Mouse (Mus musculus) urinary bladder, postnatal 4 days (tissue): ENCODE results near the gene Mgat4e.

ENCODE experiments used
- DNase-seq, 2 experiments: peaks; one replicate each; pipeline ENCODE4 v3.0.0; 2021 to 2022; ENCODE audit warnings: low spot score in 2 of 2

Gene Mgat4e

DNA sequence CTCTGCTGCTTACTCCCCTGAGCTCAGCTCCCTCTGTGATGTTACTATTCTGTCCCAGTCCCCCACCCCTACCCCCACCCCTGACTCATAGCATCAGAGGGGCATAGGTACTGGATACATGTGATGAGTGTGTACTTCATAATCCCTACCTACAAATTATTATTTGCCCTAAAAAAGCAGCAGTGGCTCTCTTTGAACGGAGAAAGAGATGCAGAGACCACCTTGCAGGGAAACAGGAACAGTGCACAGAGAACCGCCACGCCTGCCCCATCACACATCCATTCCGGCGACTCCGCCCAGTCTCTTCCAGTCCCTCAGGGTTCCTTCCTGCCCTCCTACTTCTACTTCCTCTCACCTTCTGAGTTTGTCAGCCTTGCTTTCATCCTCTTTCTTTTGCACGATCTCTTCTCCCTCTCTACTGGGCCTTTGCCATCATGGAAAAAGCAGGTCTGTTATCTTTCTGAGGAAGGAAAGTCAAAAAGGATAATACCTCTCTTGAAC is at the start of gene Mgat4e:
Gene Mgat4e, minus strand, starts transcription at position 51 of the 501 bp plus-strand sequence.
- DNase-seq = no peak

GRCm38 (mm10) chr1:134597339-134598054 is 48.0 kb upstream of the Mgat4e start:
- DNase-seq = no peak

DNA sequence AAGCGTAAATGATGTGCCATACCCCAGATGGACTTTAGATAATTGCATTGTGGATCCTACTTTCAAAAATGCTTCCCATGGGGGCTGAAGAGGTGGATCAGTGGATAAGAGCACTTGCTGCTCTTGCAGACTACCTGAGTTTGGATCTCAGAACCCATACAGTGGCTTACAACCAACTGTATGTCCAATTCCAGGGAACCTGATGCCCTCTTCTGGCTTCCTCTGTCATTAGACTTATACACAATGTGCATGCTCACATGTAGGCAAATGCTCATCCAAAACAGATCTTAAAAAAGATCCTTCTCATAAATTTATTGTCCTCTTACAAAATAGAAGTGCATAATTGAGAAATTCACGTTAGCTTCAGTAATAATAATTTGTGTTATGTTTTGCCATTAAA is 42.3 kb upstream of the Mgat4e start:
- DNase-seq = no peak

GRCm38 (mm10) chr1:134589676-134590075 is 40.2 kb upstream of the Mgat4e start:
- DNase-seq = no peak

DNA sequence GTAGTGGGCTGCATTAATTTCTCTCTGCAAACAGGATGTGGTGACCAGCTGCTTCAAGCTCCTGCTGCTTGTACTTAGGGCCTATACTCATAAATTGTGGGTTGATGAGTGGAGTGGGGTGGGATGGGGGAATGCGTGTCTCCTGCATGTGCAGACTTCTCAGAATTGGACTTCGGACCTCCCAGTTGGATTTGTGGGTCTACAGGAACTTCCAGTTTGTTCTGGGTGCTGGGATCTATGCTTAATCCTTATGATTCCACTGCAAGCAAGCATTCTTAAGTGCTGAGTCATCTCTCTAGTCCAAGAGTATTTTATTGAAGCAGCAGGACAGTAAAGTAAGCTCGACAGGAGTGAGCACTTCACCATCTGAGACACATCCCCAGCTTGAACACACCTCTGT is 34.1 kb upstream of the Mgat4e start:
- DNase-seq = no peak

DNA sequence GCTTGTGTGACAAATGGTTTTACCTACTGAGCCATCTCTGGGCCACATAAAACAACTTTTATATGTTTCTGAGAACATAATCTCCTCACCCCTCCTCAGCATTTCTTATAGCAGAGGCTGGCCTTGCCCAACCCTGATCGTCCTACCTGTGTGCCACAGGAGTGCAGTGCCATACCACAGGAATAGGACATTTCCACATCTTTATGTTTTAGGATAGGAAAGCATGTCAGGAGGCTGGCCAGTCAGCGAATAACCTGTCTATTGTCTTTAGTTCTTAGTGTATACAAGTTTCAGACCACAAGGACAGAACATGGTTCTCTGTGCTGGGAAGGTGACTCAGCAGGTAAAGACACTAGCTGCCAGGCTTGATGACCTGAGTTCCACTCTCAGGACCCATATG is 31.3 kb upstream of the Mgat4e start:
- DNase-seq = no peak

DNA sequence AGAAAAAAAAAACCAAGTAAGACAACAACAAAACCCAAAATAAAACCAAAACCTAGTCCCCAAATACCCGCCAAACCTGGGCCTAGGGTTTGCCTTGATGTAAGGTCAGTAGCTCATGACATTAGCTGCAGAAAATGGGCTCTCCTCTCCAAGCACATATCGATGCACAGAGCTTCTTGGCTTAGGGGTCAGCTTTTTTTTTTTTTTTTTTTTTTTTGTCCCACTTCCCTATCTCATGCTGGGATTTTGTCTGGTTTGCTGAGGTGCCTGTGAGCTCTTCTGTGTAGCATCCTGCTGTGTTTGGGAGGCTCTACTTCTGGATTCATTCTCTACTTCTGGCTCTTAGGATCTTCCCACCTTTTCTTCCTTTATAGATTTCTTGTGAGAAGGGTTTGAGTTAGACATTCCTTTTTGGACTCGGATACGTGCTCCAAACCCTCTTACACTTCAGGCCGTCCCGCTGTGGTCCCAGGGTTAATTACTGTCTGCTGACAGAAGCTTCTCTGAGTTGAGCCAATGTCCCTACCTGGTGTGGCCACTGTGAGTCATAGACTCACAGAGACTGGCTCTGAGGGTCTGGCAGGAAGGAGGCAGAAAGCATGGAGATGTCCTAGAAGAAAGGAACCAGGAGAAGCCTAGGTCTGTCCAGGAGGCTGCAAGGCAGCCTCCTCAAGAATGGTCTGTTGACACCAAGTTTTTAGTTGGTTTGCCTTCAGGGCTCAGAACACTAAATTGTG is 28.1 kb upstream of the Mgat4e start:
- no peak for DNase-seq

DNA sequence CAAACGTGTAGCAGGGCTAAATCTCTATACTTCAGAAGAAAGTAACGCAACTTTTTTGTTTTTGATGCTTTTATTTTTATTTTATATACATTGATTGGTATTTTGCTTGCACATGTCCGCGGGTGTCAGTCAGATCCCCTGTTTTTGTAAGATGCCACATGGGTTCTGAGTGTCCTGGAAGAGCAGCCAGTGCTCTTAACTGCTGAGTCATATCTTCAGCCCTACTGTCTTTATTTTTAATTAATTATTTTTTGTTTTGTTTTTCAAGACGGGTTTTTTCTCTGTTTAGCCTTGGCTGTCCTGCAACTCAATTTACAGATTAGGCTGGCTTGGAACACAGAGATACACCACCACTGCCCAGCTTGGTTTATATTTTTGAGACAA is 24.4 kb upstream of the Mgat4e start:
- no peak for DNase-seq

DNA sequence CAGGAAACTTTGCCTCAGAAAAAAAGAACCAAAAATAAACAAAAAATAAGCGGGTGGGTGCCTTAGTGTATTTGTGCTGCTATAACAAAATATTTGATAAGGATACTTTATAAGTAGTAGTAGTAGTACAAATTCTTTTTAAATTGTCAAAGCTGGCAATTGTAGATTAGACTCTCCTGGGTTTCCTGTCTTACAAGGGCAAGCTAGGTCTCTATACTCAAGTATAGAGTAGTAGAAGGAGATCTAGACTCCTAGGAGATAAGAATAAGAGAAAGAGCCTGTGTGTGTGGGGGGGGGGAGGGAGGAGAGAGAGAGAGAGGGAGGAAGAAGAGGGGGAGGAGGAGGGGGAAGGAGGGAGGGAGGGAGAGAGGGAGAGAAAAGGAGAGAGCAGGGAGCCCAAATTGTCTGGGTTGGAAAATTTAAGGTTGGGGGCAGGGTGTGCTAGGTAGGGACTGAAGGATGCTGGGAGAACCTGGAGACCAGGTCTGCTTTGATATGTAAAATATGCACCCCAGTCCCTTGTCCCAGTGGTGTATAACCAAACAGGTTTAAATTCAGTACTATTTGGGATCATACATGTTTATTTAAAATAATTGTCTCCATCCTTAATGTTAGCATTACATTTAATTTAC is 23.9 kb upstream of the Mgat4e start:
- no peak for DNase-seq

DNA sequence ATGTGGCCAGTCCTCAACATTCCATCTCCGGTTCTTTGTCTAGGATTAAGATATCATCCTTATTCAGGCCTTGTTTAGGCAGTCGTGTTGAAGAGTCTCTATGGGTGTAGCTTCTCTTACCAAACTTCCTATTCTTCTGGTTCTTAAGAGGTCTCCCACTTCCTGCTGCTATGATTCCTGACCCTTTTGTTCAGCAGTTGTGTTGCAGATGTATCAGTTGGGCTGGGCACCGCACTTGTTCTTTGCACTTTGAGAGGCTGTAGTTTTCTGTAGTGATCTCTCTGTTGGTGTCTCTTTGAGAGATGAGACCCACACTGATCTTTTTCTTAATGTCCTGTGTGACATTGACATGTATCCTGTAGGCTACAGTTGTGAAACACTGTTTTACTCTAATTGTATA is 21.1 kb upstream of the Mgat4e start:
- DNase-seq = no peak

- DNase-seq = no peak
These were observed 20.7 kb upstream of the Mgat4e start for GRCm38 (mm10) chr1:134570171-134570570.

- no peak for DNase-seq
These were observed 18.0 kb upstream of the Mgat4e start for GRCm38 (mm10) chr1:134567511-134567910.

DNA sequence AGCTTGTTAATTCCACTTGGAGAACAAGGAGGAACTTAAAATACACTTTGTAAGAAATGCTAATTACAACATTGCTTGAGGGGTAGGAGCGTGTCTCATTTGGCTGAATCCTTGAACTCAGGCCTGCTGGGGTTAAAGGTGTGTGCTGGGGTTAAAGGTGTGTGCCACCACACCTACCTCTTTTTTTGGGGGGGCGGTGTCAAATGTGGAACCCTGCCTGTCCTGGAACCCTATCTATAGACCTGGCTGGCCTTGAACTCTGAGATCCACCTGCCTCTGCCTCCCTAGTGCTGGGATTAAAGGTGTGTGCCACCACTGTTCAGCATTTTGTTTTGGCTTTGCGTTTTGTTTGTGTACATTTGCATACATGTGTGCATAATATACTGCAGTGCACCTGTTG is 14.2 kb upstream of the Mgat4e start:
- DNase-seq = no peak

GRCm38 (mm10) chr1:134562457-134562856 is 13.0 kb upstream of the Mgat4e start:
- no peak for DNase-seq

DNA sequence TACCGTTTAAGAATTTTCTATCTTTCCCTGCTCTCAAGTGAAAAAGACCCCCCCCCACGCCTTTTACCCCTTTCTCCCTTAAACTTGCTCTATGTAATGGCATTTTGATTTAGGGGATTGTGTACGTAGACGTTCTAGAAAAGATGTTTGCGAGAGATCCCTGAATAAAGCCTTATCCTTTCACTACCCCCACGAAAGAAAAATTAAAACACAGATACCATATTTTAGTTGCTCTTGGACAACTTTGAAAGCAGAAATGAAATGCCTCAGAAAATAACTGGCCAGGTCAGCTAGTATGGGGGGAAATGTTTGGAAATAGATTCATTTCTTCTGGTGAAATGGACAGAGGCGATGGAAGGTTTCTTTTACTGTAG is 12.3 kb upstream of the Mgat4e start:
- no peak for DNase-seq

- peak in 1 of 2 experiments; percentile 36 for DNase-seq
These were observed 11.6 kb upstream of the Mgat4e start for GRCm38 (mm10) chr1:134560801-134561769.

DNA sequence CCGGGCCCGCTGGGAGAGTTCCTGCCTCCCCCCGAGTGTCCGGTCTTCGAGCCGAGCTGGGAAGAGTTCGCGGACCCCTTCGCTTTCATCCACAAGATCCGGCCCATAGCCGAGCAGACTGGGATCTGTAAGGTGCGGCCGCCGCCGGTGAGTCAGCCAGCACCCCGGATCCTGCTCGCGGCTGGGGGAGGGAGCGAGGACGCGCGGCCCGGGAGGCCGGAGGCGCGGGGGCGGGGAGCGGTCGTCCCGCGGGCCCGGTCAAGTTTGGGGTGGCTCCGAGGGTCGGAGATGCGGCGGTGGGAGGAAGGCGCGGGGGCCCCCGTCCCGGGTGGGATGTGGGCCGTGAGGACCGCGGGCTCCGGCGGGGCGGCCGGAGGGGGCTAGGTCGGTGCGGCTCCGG is 10.9 kb upstream of the Mgat4e start:
- no peak for DNase-seq

DNA sequence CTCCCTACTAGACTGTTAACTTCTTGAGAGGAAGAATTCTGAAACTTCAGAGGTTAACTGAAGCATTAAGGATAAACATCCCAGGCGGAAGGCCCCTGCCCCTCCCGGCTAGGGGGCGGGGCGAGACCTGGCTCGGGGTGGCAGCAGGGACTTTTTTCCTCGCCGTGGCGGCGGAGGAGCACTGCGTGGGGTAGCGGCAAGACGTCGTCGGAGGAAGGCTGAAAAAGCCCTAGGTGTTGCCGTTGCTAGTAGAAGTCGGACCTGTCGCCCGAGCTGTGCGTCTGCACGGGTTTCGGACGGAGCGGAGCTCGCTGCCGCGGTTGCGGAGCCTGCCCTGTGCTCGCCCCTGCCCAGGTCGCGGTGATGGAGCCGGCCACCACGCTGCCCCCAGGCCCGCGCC is 10.5 kb upstream of the Mgat4e start, which contains the start of gene Kdm5b:
Gene Kdm5b, plus strand, starts transcription at position 196 of the 400 bp plus-strand sequence.
- DNase-seq = peak; percentile 91 to 92

GRCm38 (mm10) chr1:134559226-134559625 is 9.7 kb upstream of the Mgat4e start:
- DNase-seq = no peak

DNA sequence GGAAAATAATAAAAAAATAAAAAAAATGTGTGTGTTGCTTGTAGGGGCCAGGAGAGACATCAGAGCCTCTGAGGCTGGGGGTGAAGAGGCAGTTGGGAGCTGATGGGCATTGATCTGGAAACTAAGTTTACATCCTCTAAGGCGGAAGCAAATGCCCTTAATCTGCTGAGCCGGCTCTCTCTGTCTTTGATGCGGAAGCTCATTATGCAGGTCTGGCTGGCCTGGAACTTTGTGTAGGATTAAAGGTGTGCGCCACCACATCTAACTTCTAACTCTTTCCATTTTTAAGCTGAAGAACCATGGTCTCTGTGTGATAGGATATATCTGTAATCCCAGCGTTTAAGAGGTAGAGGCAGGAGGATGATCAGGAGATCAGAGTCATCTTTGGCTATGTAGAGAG is 9.0 kb upstream of the Mgat4e start:
- no peak for DNase-seq

DNA sequence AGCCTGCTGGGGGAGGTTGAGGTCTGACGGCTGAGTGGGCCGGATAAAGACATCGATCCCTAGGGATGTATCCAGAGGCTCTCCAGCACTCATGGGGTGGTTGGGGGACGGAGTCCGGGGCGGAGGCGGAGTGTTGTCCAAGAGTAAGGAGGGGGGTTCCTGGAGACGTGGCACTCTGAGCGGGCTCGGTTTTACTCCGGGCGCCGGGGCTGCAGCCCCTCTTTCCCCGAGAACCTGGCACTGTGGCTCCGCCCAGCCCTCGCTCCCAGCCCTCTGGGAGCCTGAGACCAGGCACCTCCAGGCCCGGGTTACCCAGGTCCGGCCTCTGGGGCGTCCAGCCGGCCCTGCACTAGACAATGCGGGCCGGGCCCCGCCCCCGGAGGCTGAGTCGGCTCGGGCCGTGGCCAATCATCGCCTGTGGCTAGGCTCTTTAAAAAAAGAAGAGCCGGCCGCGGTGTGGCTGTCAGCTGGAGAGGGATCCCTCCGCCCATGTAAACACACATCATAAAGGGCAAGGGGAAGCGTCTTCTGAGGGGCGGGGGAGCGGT is 7.3 kb upstream of the Mgat4e start:
- DNase-seq = peak; percentile 94 to 96
